In the genomic region with DNA sequence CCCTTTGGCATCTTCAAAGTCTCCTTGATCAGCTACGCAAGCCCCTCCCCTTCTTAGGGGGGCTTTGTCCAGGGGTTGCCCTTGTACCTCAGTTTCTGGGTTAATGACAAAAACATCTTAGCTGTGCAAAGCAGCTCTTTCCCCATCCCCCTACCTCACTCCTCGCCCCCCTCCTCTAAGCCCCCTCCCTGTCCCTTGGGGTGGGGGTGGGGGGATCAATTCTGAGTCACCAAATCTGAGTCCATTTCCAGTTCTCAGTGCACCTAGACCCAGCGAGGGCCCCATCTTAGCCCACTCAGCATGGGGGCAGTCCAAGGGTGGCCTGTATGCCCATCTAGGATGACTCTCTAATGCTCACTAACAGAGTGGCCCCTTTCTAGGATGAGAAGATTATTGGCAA, we compare ENCODE assay signal across 9 mouse cellular contexts. TPM values are rescaled to one million over a fixed set of nuclear protein-coding genes. Genes with fewer than 3 reads are reported as not detected.
DNase-seq lines count a peak whose midpoint lies in the region; ATAC-seq and TF ChIP-seq lines count a peak whose summit lies in the region.
"Had no signal": no experiment of that assay in that cellular context is flagged by ENCODE, and none has a peak within 500 bp of the region (broad histone marks: within the 10 kb centered on the region; RNA-seq: fewer than 3 reads in every experiment).

No protein-coding gene starts in this region.

- DNase-seq in heart, embryonic 10.5 days (ENCODE audit: low spot score), result no peak
- DNase-seq in heart, postnatal 10 days, result no peak
- DNase-seq in MEL (ENCODE audit: low read depth, low spot score), result no peak
- no peak for DNase-seq in hindbrain, embryonic 11.5 days (ENCODE audit: low spot score)
- DNase-seq in midbrain, embryonic 11.5 days (ENCODE audit: low spot score, missing footprints), result no peak
- DNase-seq in thymus, postnatal 36 days, result no peak
- DNase-seq in urinary bladder, postnatal 4 days (ENCODE audit: low spot score in 2 of 2), result no peak
- no peak for DNase-seq in yolk sac, embryonic 10.5 days (ENCODE audit: low spot score)
- DNase-seq: kidney, postnatal 4 days had no signal

- peaks cover 26% of the 10 kb centered on the region for H3K4me1 ChIP-seq in heart, embryonic 10.5 days
- peaks cover 2 to 9% of the 10 kb centered on the region in 2 experiments; a peak in 2 of 4 replicates for H3K4me1 ChIP-seq in MEL (ENCODE audit: control insufficient read depth in 1 of 2, insufficient read depth in 2 of 2, low read length in 2 of 2)
- H3K4me1 ChIP-seq in hindbrain, embryonic 11.5 days (replicated peaks; ENCODE audit: control insufficient read depth, insufficient read depth, low read length), result no peaks in the 10 kb centered on the region; the same call in none of the 2 replicates
- H3K4me1 ChIP-seq in midbrain, embryonic 11.5 days (ENCODE audit: control insufficient read depth, insufficient read depth, low read length), result peaks cover 11% of the 10 kb centered on the region

- peak overlapping the region; percentile 93 for H3K9ac ChIP-seq in MEL (ENCODE audit: control insufficient read depth, low read depth, low read length, poor library complexity, severe bottlenecking)
- peak overlapping the region; percentile 89 for H3K9ac ChIP-seq in hindbrain, embryonic 11.5 days (ENCODE audit: low read depth, low read length)
- H3K9ac ChIP-seq in midbrain, embryonic 11.5 days (ENCODE audit: low read length), result peak overlapping the region; percentile 93

- TF ChIP-seq CTCF in MEL (IDR thresholded peaks at IDR 0.05 in 2 of 3, conservative IDR thresholded peaks at IDR 0.05 in 1 of 3; ENCODE audit: control insufficient read depth in 1 of 3, insufficient read depth in 1 of 3, low read depth in 2 of 3, low read length in 3 of 3, poor library complexity in 1 of 3, severe bottlenecking in 1 of 3), result no peak

- no peak for TF ChIP-seq POLR2A in MEL (IDR thresholded peaks at IDR 0.05; ENCODE audit: control insufficient read depth in 1 of 2, insufficient read depth in 1 of 2, low read depth in 1 of 2, low read length in 2 of 2, poor library complexity in 1 of 2)

- no peak for ATAC-seq in hindbrain, embryonic 11.5 days (ENCODE audit: low FRiP score)
- ATAC-seq in midbrain, embryonic 11.5 days (ENCODE audit: low FRiP score), result no peak

- intact Hi-C loops in heart, postnatal 10 days (cut with DNase I), result no loop called here

- peaks cover 8% of the 10 kb centered on the region for H3K79me2 ChIP-seq in MEL (ENCODE audit: control insufficient read depth, insufficient read depth, low read length, poor library complexity)

- no peak for TF ChIP-seq EP300 in MEL (IDR thresholded peaks at IDR 0.05; ENCODE audit: low read depth in 1 of 2, low read length in 2 of 2)

- peaks cover 43% of the 10 kb centered on the region for H3K36me3 ChIP-seq in heart, embryonic 10.5 days
- H3K36me3 ChIP-seq in MEL (ENCODE audit: control insufficient read depth in 1 of 2, insufficient read depth in 2 of 2, low read length in 2 of 2), result peaks cover 0 to 8% of the 10 kb centered on the region in 2 experiments; a peak in 2 of 4 replicates
- peaks cover 3% of the 10 kb centered on the region; the same call in 1 of the 2 replicates for H3K36me3 ChIP-seq in hindbrain, embryonic 11.5 days (ENCODE audit: control insufficient read depth, insufficient read depth, low read length)
- H3K36me3 ChIP-seq in midbrain, embryonic 11.5 days (ENCODE audit: control insufficient read depth, insufficient read depth, low read length), result peaks cover 8% of the 10 kb centered on the region

- peak overlapping the region; percentile 67 for H3K4me2 ChIP-seq in hindbrain, embryonic 11.5 days (replicated peaks; ENCODE audit: low read depth, low read length)
- peak overlapping the region; percentile 69 for H3K4me2 ChIP-seq in midbrain, embryonic 11.5 days

- 76% methylated on average over 3 of the region's 3 CpGs for WGBS in heart, embryonic 10.5 days
- WGBS in hindbrain, embryonic 11.5 days, result 63% methylated on average over 3 of the region's 3 CpGs
- WGBS in midbrain, embryonic 11.5 days, result 60% methylated on average over 3 of the region's 3 CpGs

- no peak for TF ChIP-seq RAD21 in MEL (IDR thresholded peaks at IDR 0.05; ENCODE audit: low read depth, low read length)

- peak overlapping the region; percentile 97 for H3K27ac ChIP-seq in heart, embryonic 10.5 days
- no peak overlapping the region for H3K27ac ChIP-seq in MEL (ENCODE audit: control insufficient read depth, low read depth, low read length)
- peak overlapping the region; percentile 96; the same call in 1 of the 2 replicates for H3K27ac ChIP-seq in hindbrain, embryonic 11.5 days (ENCODE audit: low read depth, low read length)
- peak overlapping the region; percentile 18; the same call in 1 of the 2 replicates for H3K27ac ChIP-seq in midbrain, embryonic 11.5 days (ENCODE audit: low read depth, low read length)

- H3K4me3 ChIP-seq in heart, embryonic 10.5 days, result peak overlapping the region; percentile 77
- peak overlapping the region; percentile 76 to 93; a peak in 3 of 4 replicates for H3K4me3 ChIP-seq in MEL (ENCODE audit: control insufficient read depth in 1 of 2, insufficient read depth in 1 of 2, low read depth in 2 of 2, low read length in 2 of 2)
- H3K4me3 ChIP-seq in hindbrain, embryonic 11.5 days (ENCODE audit: low read depth, low read length), result peak overlapping the region; percentile 68
- peak overlapping the region; percentile 61 for H3K4me3 ChIP-seq in midbrain, embryonic 11.5 days (ENCODE audit: low read depth, low read length)

- H3K9me3 ChIP-seq in heart, embryonic 10.5 days, result no peaks in the 10 kb centered on the region
- no peaks in the 10 kb centered on the region for H3K9me3 ChIP-seq in MEL (replicated peaks; ENCODE audit: insufficient read depth, low read length)
- no peaks in the 10 kb centered on the region for H3K9me3 ChIP-seq in hindbrain, embryonic 11.5 days (ENCODE audit: control insufficient read depth, low read length)
- no peaks in the 10 kb centered on the region for H3K9me3 ChIP-seq in midbrain, embryonic 11.5 days (ENCODE audit: control insufficient read depth, low read length)

- H3K27me3 ChIP-seq in heart, embryonic 10.5 days (ENCODE audit: insufficient read depth, poor library complexity, severe bottlenecking), result 0 out of 2 replicates have a peak, but pooled peaks cover 9% of the 10 kb centered on the region
- H3K27me3 ChIP-seq in MEL (ENCODE audit: control insufficient read depth in 1 of 2, insufficient read depth in 2 of 2, low read length in 2 of 2), result no peaks in the 10 kb centered on the region
- no peaks in the 10 kb centered on the region for H3K27me3 ChIP-seq in hindbrain, embryonic 11.5 days (ENCODE audit: control insufficient read depth, insufficient read depth, low read length)
- no peaks in the 10 kb centered on the region for H3K27me3 ChIP-seq in midbrain, embryonic 11.5 days (ENCODE audit: control insufficient read depth, insufficient read depth, low read length)

TF ChIP-seq in MEL, 35 proteins besides CTCF, POLR2A, EP300 and RAD21 (continues in another document):
- TF ChIP-seq E2F4 (IDR thresholded peaks at IDR 0.05; ENCODE audit: borderline replicate concordance, low read depth, low read length) (no peak), POLR2AphosphoS2 (IDR thresholded peaks at IDR 0.05; ENCODE audit: low read length) (no peak)

RNA-seq across cellular contexts. Expression of a gene that starts 1.7 kb away (rescaled TPM):
- polyA plus RNA-seq in heart, embryonic 10.5 days (2016; fragmentation: Nextera tagmentation; extraction: Ambion mirVana), result 9.2 and 11.7 TPM in 2 replicates
- 1 to 10 TPM; 4.5 TPM for total RNA-seq in heart, postnatal 10 days (2021)
- 4.4 and 5.6 TPM in 2 replicates for total RNA-seq in MEL (2012; rRNA removed)
- 10 to 100 TPM in 1 of 2 experiments, not detected in 1; 14.6 TPM for polyA plus RNA-seq in MEL (2012; ENCODE audit: insufficient read depth in 1 of 2, insufficient read length in 2 of 2, low read depth in 1 of 2, low replicate concordance in 2 of 2, missing spikeins in 1 of 2)
- polyA plus RNA-seq in hindbrain, embryonic 11.5 days (2014; fragmentation: Nextera tagmentation; extraction: Ambion mirVana), result 16.6 and 19.9 TPM in 2 replicates
- polyA plus RNA-seq in midbrain, embryonic 11.5 days (2014; fragmentation: Nextera tagmentation; extraction: Ambion mirVana), result 16.9 and 18.3 TPM in 2 replicates

RNA-seq across cellular contexts. Expression of a gene that starts 8.0 kb away (rescaled TPM):
- 3.1 and 3.9 TPM in 2 replicates for polyA plus RNA-seq in heart, embryonic 10.5 days (2016; fragmentation: Nextera tagmentation; extraction: Ambion mirVana)
- total RNA-seq in heart, postnatal 10 days (2021), result 1 to 10 TPM; 5.7 to 6.2 TPM
- 2.9 and 3.6 TPM in 2 replicates for total RNA-seq in MEL (2012; rRNA removed)
- polyA plus RNA-seq in MEL (2012; ENCODE audit: insufficient read depth in 1 of 2, insufficient read length in 2 of 2, low read depth in 1 of 2, low replicate concordance in 2 of 2, missing spikeins in 1 of 2), result 1 to 10 TPM in 1 of 2 experiments, not detected in 1; 5.9 TPM
- polyA plus RNA-seq in hindbrain, embryonic 11.5 days (2014; fragmentation: Nextera tagmentation; extraction: Ambion mirVana), result 2.4 and 2.6 TPM in 2 replicates
- 2.3 and 3.0 TPM in 2 replicates for polyA plus RNA-seq in midbrain, embryonic 11.5 days (2014; fragmentation: Nextera tagmentation; extraction: Ambion mirVana)

RNA-seq across cellular contexts. Expression of a gene that starts 17.4 kb away (rescaled TPM):
- polyA plus RNA-seq in heart, embryonic 10.5 days (2016; fragmentation: Nextera tagmentation; extraction: Ambion mirVana), result 0.39 and 1.0 TPM in 2 replicates
- under 1 TPM; 0.64 to 0.65 TPM for total RNA-seq in heart, postnatal 10 days (2021)
- not detected in 2 replicates for total RNA-seq in MEL (2012; rRNA removed)
- not detected for polyA plus RNA-seq in MEL (2012; ENCODE audit: insufficient read depth in 1 of 2, insufficient read length in 2 of 2, low read depth in 1 of 2, low replicate concordance in 2 of 2, missing spikeins in 1 of 2)
- 0.47 and 0.59 TPM in 2 replicates for polyA plus RNA-seq in hindbrain, embryonic 11.5 days (2014; fragmentation: Nextera tagmentation; extraction: Ambion mirVana)
- 0.93 and 1.3 TPM in 2 replicates for polyA plus RNA-seq in midbrain, embryonic 11.5 days (2014; fragmentation: Nextera tagmentation; extraction: Ambion mirVana)

RNA-seq across cellular contexts. Expression of a gene that starts 22.9 kb away (rescaled TPM):
- 1.4 and 3.3 TPM in 2 replicates for polyA plus RNA-seq in heart, embryonic 10.5 days (2016; fragmentation: Nextera tagmentation; extraction: Ambion mirVana)
- 10 to 100 TPM in 1 of 2 experiments, 1 to 10 TPM in 1; 6.9 to 11.8 TPM for total RNA-seq in heart, postnatal 10 days (2021)
- total RNA-seq in MEL (2012; rRNA removed), result 3.7 and 4.6 TPM in 2 replicates
- polyA plus RNA-seq in MEL (2012; ENCODE audit: insufficient read depth in 1 of 2, insufficient read length in 2 of 2, low read depth in 1 of 2, low replicate concordance in 2 of 2, missing spikeins in 1 of 2), result 1 to 10 TPM in 1 of 2 experiments, not detected in 1; 9.5 TPM
- 4.2 and 6.0 TPM in 2 replicates for polyA plus RNA-seq in hindbrain, embryonic 11.5 days (2014; fragmentation: Nextera tagmentation; extraction: Ambion mirVana)
- 4.2 and 4.3 TPM in 2 replicates for polyA plus RNA-seq in midbrain, embryonic 11.5 days (2014; fragmentation: Nextera tagmentation; extraction: Ambion mirVana)

RNA-seq across cellular contexts. Expression of a gene that starts 47.7 kb away (rescaled TPM):
- polyA plus RNA-seq in heart, embryonic 10.5 days (2016; fragmentation: Nextera tagmentation; extraction: Ambion mirVana), result 280 and 324 TPM in 2 replicates
- total RNA-seq in heart, postnatal 10 days (2021), result 10 to 100 TPM; 78.2 to 80.3 TPM
- total RNA-seq in MEL (2012; rRNA removed), result 353 and 414 TPM in 2 replicates
- 100 to 1,000 TPM in 1 of 2 experiments, not detected in 1; 429 TPM for polyA plus RNA-seq in MEL (2012; ENCODE audit: insufficient read depth in 1 of 2, insufficient read length in 2 of 2, low read depth in 1 of 2, low replicate concordance in 2 of 2, missing spikeins in 1 of 2)
- polyA plus RNA-seq in hindbrain, embryonic 11.5 days (2014; fragmentation: Nextera tagmentation; extraction: Ambion mirVana), result 275 and 296 TPM in 2 replicates
- polyA plus RNA-seq in midbrain, embryonic 11.5 days (2014; fragmentation: Nextera tagmentation; extraction: Ambion mirVana), result 274 and 295 TPM in 2 replicates
